Mouse (Mus musculus): ENCODE results near the gene S1pr3. TPM values are rescaled to one million over a fixed set of nuclear protein-coding genes. Genes with fewer than 3 reads are reported as not detected.

Gene S1pr3
- total RNA-seq, 2 experiments from 2014 or later = 5.9 to 6.1 TPM

DNA sequence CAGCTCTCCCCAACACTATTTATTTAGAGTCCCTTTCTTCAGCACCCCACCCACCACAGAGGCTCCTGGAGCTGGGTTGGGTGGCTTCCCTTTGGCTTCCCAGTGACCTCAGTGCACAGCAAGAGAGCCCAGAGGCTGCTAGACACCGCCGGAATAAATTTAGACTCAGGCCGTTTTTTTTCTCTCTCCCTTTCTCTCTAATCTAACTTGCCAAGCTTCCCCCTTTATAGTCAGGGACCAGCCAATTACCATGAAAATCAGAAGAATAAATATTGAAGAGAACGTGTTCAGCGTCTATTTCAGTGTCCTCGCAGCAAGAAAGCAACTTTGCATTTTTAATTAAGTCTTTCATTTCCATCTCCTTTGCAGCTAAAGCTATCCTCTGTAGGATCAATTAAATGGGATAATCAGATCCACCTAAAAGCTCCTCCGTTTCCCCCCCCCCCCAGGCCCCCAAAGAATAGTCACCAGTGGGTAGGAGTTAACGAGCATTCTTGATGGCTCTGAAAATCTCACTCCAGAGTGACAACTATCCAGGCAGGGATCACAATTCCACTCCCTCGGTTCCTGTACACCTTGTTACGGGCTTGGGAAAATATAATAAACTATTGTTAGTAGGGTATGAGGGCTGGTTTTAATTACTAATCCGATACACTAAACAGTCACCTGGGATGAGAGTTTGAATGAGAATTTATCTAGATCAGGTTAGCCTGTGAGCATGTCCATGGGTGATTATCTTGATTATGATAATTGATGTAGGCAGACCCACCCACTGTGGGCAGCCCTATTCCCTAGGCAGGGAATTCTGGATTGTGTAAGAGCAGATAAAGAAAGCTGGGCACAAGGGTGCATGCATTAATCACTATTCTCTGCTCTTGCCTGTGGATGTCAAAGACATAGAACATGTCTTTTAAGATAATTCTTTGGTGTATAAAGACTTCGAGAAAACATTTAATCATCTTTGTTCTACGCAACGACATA is 29.0 kb downstream of the S1pr3 start:
- no peak for DNase-seq (ENCODE audit: extremely low spot score in 1 of 2, low spot score in 1 of 2)

DNA sequence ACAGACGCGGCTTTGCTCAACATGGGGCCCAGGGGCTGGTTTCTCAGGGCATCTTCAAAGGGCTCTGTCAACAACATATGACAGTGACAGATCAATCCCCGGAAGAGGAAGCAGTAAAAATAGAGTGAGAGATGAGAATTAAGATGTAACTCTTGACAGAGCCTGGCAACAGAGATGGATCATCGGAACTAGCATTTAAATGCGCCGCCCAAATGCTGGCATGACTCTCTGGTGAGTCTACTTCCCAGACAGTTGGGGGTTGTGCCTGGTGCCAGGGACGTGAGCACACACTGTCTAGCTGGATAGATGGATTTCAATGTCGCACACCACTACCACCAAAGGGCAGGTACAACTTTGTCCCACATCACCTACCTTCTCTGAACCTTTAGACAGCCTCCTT is 34.5 kb downstream of the S1pr3 start:
- DNase-seq (ENCODE audit: extremely low spot score in 1 of 2, low spot score in 1 of 2) = no peak

DNA sequence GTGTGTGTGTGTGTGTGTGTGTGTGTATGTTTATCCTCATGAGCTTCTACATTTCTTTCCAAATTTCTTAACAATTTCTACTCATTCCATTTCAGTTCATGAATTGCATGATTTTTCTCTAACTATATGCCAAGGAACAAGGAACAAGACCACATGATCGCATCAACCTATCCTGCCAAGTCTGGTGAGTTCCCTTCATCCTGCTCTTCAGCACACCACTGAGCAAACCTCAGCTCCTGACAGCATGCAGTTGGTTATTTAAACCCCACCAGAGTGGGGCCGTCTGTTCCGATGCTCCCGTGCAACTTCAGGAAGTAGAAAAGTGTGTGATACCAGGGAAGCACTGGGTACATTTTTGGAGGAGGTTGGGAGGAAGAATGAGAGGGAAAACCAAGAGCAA is 38.1 kb downstream of the S1pr3 start:
- DNase-seq (ENCODE audit: extremely low spot score in 1 of 2, low spot score in 1 of 2) = no peak

DNA sequence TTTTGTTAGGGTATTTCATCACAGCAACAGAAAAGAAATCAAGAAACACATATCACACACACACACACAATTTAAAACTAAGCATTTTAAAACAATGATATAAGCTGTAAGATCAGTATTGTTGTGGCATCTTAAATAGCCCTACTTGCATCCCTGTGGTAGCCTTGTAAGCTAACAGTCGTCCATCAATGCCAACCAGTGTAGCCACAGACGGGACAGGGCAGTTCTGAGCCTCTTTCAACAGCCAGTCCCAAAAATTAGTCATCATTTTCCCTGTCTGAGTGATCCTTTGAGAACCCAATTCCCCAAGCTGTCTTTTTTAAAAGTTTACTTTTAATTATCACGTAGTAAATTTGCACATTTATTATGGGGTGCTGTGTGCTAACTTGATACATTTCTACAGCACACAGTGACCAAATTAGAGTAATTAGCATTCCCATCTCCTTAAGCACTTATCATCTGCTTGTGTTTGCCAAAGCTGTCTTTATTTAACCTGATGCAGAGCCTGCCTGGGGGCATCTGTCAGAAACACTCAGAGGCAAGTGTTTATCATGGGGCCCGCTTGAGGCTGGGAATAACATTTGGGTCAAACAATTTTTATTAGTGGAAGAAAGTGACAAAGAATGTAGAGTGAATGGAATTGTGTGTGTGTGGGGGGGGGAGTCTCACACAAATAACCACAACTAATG is 47.9 kb downstream of the S1pr3 start:
- no peak for DNase-seq (ENCODE audit: extremely low spot score in 1 of 2, low spot score in 1 of 2)

DNA sequence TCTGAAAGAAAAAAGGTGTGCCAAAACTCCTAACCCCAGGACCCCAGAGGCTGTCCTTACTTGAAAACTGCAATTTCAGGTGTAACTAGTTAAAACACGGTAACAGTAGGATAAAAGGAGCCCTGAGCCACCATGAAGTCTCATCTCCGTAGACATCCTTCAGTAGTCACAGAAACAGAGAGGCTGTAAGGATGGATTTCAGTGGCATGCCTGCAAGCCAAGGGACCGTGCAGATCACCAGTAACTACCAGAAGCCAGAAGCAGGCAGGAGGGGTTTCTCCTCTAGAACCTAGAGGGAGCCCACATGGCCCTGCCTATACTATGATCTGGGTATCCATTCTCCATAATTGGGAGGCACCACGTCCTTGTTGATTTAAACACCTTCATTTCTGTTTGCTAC is 55.9 kb downstream of the S1pr3 start:
- no peak for DNase-seq (ENCODE audit: extremely low spot score in 1 of 2, low spot score in 1 of 2)

DNA sequence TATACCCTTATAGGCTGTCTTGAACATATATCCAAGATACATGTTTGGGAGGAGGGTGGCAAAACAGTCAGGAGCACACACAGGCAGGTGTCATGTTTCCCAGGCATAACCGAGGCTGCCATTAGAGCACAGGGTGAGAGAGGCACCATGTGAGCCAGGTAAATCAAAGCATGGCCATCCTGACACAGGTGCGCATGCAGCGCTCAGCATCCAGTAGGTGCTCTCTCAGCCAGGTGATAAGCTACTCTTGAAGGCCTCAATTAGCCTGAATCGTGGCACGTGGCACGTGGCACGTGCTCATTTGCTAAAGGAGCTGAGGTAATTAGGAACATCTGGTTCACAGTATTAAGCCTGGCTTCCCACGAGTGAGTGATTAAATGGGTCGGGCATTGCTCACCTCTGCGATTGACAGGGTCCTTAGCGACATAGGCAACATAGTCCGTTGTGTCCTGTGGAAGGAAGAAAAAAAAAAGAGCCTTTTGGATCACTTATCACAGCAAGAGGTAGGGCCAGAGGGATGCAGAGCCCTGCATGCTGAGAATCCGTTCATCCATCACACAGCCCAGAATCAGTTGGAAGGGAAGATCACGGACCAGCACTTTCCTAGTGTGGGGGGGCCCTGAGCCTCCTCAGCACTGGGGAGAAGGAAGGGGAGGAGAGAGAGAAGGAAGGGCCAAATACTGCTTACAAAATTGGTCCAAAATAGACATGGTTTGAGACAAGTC is 57.8 kb downstream of the S1pr3 start:
- DNase-seq (ENCODE audit: extremely low spot score in 1 of 2, low spot score in 1 of 2) = no peak

DNA sequence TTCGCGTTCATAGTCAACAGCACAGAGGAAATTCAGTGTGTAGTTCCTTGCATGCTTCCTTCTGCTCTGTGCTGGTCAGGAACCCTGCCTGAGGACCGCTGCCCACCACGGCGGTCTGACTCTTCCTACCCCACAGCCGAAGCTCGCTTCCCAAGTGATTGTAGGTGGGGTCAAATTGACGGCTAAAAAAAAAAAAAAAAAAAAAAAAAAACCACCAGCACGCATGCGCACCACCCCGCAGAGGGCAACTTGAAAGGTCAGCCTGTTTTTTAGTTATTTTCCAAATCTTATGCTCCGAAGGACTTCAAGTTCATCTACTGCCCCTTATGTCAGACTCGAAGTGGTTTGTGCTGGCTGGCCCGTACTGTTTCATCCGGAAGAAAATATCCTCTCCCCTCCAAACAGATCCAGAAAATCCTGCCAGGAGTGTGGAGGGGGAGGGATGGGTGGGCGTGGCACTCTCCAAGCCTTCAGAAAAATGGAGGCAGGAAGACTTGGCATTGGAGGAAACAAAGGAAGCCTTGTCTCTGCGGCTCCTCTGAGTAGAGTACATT is 60.3 kb downstream of the S1pr3 start:
- DNase-seq (ENCODE audit: extremely low spot score in 1 of 2, low spot score in 1 of 2) = no peak

Other genes with a start within 250 kb of the S1pr3 start
- under 1 TPM in 1 of 2 experiments, not detected in 1; 0.22 TPM for gene Nxnl2, start 237.6 kb upstream of the S1pr3 start, total RNA-seq (2021)
- gene Shc3, start 160.8 kb downstream of the S1pr3 start, total RNA-seq (2021) = 100 to 1,000 TPM; 113 to 143 TPM
- 1 to 10 TPM; 1.3 TPM for gene Cks2, start 236.6 kb downstream of the S1pr3 start, total RNA-seq (2021)
- 10 to 100 TPM; 17.1 to 19.6 TPM for gene Secisbp2, start 243.1 kb downstream of the S1pr3 start, total RNA-seq (2021)